Mouse (Mus musculus) left cerebral cortex, adult 8-10 months (tissue): Measurements from ENCODE around the gene Prickle2. TPM values are rescaled to one million over a fixed set of nuclear protein-coding genes. Genes with fewer than 3 reads are reported as not detected.
A peak's percentile ranks its signal among the peaks of the same experiment; 100 is the strongest.

Source experiments
- DNase-seq, 2 experiments: peaks; one replicate each; pipeline ENCODE4 v3.0.0; 2022; ENCODE audit warnings: low spot score in 2 of 2
- total RNA-seq, 4 experiments: library from RNA; stranded (reverse); gene quantifications; 2 replicates each; pipeline ENCODE4 v1.2.4; 2022

Prickle2 gene
- total RNA-seq, 4 experiments from 2014 or later: 130 to 157 (median 149) TPM

DNA sequence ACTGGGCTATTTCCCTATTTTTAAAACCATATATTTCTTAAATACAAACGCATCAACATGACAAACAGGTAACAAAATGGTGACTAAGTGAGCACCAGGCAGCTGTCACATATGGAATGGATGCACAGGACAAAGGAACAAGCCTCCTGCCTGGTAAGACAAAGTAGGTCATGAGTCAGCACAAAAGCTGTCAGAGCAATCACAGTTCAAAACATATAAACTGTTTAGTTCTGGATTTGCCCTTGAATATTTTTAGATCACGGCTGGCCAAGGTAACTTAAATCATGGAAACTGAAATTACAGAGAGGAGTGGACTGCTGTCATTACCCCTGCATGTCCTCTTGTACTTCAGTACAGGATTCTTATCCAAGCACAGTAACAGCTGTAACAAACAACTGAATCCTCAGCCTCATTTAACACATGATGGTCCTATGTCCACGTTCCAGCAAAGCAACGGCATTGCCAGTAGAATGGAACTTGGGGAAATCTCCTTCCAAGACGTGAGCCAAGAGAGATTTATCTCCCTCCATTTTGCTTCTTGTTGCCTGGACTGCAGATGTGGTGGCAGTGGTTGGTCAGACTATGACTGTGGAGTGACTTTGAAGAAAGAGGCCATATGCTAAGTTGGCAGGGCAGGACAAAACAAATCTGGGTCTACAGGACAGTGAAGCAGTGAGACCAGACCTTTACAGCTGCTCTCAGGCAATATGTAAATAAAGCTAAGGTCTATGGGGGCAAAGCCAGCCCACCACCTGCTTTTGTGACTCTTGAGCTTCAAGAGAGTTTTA is 185.7 kb downstream of the Prickle2 start:
- no peak for DNase-seq

DNA sequence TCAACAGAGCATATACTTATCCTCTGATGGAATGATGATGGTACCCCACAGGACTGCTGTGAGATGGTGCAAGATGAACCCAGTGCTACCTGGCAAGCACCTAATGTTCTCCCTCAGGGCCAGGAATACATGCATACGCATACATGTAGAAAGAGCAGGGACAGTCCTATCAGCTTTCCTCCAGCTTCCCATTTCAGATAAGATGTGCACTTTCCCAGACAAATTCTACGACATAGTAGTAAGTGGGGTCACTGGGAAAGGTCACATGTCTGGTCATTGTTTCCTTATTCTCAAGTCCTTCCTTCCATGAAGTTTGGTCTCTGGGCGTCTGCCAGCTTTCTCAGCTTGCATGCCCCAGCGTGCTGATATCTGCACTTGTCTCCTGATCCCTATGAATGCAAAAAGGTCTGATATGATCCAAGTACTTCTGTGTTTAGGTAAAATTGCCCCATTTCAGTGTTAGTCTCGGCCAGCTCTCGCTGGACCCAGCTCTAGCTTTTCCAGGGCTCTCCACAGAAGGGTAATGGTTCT is 187.5 kb downstream of the Prickle2 start:
- no peak for DNase-seq

DNA sequence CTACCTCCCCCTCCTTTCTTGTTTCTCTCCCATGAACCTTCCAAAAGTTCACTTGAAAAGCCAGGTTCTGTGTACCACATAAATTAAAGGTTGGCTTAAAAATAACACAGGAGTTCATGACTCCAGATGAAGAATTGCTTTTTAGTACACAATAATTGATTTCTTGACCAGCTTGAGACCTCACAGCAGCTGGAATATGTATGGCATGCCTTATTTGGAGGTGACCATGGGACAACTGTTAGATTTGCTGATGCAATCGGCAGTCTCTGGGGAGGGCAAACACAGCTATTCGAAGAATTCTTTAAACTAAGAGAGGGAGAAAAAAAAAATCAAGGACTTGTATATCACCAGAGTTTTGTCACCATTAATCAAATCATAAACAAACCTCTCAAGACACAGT is 189.0 kb downstream of the Prickle2 start:
- no peak for DNase-seq

DNA sequence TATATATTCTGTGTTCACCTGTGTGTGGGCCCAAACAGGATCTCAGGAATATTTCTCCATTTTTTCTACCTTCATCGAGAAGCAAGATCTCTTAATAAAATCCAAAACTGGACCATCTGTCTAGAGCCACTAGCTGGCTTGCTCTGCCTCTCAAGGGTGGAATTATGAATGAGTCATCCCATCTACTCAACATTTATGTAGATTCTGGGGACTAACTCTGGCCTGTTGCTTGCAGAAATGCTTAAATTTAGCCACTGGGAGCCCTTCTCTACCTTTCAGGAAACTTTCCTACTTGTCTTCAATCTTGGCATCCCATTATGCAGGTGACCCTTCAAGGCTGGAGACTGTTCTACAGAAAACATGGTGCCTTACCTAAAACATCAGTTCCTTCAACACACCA is 194.0 kb downstream of the Prickle2 start:
- no peak for DNase-seq

DNA sequence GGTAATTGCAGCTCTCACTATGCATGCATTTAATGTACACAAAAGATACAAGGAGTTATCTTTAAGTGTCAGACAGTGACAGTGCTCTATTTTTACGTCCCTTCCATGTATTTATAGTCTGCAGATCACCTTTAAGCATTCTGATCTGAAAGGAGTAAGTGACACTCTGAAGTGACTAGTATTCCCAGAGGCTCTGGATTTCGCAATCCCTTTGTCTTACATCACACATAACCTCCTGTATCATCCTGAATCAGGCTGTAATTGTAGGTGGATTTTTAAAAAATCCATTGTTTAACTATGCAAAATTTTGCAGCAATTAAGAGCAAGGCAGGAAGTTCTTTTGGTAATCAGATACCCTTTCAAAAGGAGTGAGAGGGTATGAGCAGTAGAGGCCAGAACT is 196.2 kb downstream of the Prickle2 start:
- no peak for DNase-seq

DNA sequence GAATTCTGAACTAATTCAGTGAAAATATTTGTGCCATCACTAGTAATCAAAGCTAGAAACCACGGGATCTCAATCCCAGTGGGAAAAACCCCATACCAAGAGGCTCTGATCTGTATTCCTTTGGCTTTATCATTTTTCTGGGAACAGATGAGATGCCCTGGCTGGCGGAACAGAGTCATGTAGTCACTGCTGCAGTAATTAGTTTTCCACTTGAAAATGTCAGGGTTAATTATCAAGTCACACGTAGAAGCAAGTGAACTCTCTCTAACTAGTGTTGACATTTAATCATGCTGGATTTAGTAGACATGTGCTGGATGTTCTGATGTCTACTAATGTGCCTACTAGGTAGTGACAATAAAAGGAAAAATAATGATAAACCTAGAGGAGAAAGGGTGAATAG is 199.7 kb downstream of the Prickle2 start:
- no peak for DNase-seq

DNA sequence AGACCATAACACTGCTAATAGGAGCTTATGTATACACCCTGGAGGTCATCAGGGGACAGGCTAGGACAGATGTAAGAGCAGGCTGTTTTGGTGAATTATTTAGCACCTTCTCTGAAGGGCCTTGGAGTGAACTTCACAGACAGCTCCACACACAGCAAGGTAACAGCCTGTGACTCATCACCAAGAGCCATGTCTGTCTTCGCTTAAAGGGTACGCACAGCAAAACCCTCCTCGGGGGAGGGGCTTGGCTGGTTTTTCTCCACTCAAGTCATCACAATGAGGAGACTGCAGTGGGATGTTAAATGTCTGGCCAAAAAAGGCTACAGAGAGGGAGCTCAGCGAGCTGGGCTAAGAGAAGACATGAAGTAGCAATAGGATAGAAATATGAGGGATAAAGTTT is 206.5 kb downstream of the Prickle2 start:
- peak in 1 of 2 experiments; percentile 45 for DNase-seq

DNA sequence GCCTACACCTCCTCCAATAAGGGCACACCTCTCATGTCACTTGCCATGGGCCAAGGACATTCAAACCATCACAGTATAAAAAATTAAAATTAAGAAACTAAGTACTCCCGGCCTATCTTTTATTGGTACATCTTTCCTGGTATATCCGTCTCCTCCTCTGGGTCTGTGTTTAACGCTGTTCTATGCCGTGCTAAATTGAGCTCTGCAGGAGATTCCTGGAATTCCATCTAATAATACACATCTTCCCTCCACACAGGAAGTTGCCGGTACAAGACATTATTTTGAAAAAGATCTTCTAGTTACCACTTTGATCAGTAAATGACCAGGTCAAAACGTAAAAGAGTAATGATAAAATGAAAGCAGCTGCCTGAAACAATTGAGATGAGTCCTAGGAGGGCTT is 207.4 kb downstream of the Prickle2 start:
- no peak for DNase-seq

DNA sequence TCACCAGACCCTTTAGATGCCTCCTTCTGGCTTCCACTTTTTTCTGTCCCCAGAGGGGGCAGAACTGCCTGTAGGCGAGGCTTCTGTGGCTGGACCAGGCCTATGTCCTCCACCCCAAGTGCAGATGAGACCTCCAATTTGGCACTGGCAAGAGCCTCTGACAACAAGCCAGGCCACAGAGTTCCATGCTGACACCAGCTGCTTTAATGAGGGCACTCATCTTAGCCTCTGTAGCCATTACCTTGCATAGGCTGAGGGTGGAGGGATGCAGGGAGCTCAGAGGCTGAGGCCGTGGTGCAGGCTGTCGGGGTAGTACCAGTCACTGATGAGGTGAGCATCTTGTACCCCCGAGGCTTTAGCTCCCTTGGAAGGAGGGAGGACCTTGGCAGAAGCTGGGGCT is 208.7 kb downstream of the Prickle2 start:
- no peak for DNase-seq

DNA sequence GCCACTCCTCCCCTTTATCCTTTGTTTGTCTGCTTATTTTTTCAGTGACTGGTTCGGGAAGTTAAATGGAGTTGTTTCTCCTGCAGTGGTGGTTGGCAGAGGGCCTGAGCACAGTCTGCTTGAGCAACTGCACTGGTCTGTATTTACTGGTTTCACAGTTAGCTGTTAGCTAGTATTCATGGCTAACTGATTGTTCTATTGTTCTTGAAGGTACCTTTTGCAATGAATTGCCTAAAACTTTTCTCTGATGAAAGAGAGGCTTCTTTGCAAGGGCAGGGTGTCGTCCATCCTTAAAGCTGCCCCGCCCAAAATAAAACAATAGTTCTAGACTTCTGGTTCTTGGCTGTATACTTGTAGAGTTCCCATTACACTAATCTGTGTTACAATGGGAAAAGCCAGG is 210.5 kb downstream of the Prickle2 start:
- no peak for DNase-seq

DNA sequence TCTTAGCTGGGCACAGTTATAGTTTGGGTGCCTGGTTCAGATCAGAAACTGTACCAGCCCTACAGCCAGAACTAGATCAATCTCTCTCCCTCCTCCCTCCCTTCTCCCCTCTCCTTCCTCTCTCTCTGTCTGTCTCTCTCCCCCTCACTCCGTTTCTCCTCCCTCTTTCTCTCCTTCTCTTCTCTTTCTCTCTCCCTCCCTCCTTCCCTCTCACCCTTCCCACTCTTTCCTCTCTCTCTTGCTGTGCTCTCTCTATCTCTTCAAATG is 224.3 kb downstream of the Prickle2 start:
- no peak for DNase-seq

DNA sequence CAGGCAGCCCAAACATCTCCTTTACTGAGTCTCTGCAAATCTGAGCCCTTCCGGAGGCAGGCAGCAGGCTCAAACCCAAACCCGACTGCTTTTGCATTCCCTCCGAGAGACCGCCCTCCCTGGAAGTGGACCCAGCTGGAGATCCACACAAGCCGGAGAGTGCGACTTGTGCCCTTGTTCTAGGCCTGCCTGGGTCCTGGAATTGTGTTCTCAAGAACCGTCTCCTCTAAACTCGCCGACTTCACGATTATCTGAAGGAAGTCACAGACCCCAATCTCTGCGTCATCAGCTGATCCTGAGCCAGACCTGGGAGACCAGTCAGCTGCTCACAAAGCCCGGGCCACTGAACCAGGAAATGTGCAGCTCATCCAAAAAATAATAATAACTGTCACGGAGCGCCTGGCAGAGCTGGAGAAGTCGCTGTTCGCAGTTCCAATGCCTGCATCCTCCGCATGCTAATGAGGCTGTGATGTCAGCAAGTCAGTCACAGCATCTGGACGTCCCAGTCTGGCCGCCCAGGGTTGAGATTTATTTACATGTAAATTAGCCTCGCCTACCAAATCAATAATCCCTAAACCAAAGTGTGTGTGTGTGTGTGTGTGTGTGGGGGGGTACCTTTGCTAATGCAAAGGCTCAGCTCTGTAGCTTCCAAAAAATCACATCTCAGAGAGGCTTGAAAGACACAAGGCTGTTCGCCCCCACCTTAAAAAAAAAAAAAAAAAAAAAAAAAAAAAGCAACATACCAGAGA is 224.8 kb downstream of the Prickle2 start:
- peak; percentile 66 to 79 for DNase-seq

DNA sequence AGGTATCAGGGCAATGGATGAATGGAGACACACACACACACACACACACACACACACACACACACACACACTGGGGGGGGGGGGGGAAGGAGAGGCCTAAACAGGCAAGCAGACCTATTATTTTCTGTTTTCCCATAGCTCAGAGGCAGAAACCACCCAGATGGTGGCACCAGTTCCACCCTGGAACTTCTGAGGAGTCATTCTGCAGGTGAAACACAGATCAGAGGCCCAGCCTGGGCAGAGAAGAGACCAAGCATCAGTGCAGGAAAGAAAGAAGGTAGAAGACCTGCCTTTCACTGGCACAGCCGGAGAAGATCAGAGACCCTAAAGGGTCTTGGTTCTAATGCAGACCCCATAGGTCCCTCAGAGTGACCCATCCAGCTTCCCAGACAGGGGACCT is 227.3 kb downstream of the Prickle2 start:
- no peak for DNase-seq

DNA sequence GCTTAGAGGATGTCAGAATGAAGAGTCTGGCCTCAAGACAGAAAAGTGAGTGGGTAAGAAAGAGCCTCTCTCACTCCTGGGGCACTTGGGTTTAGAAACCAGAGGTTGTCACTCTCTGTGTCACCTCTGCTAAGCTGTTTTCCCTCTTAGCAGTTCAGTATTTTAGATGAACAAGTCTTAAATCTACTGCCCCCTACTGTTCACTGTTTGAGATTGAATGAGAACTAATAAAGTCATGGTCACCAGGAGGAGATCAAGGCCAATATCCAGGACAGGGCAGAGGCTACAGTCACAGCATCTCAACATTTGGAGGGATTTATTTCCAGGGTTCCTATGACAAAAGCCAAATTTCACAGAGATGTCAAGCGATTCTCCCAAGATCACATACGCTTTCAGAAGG is 228.3 kb downstream of the Prickle2 start:
- no peak for DNase-seq

DNA sequence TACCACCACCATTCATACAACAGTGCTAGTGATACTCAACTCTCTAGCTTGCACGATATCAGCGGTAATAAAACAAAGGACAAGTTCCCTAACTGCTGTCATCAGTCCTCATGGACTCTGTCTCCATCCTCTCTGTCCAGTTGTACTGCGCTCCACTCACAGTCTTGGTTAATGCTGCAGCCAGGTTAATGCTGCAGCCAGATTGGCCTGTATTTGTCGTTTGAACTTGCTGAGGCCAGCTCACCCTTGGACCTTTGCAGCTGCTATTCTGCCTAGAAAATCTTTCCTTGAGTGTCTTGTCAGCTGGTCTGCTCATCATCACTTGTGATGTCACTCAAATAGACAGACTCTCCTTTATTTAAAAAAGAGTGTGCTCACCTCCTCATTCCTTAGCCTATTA is 236.5 kb downstream of the Prickle2 start:
- DNase-seq: no peak

DNA sequence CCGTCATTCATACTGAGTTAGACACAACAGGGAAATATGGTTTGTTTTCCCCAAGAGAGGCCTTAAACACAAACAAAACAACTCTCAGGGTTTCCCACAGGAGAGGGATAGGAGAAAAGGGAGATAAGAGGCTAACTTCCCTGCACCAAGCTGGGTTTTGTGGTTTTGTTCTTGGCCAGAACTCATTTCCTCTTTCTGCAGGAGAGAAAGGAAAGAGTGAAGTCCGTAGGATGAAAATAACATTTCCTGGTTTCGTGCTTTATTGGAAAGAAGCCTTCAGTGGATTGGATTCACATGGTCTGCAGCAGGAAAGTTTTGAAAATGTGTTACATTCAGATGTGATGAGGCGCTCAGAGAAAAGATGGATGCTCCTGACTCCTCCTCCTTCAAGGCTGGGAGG is 237.1 kb downstream of the Prickle2 start:
- no peak for DNase-seq

DNA sequence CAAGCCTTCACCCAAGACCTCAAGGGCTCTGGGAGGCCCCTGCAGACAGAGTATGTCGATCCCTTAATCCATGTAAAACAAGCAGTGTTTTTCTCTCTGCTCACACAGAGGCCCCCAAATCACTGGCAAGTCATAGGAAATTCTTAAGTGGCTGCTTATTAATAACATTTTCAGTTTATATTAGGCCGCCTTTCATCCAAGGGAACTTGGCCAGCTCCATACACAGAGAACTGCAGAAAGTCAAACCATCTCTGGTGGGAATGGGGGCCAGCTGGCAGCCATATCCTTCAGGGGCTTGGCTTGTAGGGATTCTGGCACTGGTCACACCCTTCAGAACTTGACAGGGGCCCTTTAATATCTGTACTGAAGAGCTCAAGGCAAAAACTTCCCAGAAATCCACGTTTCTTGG is 237.6 kb downstream of the Prickle2 start:
- no peak for DNase-seq

DNA sequence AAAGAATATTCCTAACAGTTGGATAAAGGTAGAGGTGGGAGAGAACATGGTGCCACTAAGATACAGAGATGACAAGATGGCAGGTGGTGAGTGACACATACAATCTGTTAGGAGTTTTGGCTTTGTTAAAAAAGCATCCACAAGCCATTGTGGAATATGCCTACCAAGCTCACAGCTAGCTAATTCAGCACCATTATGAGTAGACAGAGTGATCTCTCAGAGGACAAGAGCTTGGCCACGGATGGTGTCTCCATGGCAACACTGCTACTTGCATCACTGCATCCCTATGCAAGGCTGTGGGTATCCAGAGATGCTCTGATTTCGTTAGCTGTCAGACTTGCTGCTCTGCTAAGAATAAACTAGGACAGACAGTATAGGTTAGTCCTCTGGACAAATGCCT is 238.6 kb downstream of the Prickle2 start:
- peak in 1 of 2 experiments; percentile 70 for DNase-seq

DNA sequence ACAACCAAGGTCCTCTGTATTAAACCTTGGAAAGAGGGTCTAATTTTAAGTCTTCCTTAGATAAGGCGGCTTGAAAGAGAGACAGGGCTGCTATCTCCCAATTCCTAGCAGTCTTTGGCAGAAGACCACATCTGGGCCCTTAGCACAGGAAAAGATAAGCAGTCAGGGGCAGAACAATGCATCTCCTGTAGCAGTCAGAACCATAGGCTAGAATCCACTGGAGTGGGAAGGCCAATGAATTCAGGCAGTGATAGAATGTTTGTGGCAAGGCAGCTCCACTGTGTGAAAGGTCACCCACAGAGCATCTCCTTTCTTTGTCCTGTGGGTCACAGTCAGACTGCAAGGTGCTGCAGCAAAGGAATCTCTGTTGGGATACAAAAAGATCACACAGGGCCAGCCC is 240.3 kb downstream of the Prickle2 start:
- DNase-seq: no peak

DNA sequence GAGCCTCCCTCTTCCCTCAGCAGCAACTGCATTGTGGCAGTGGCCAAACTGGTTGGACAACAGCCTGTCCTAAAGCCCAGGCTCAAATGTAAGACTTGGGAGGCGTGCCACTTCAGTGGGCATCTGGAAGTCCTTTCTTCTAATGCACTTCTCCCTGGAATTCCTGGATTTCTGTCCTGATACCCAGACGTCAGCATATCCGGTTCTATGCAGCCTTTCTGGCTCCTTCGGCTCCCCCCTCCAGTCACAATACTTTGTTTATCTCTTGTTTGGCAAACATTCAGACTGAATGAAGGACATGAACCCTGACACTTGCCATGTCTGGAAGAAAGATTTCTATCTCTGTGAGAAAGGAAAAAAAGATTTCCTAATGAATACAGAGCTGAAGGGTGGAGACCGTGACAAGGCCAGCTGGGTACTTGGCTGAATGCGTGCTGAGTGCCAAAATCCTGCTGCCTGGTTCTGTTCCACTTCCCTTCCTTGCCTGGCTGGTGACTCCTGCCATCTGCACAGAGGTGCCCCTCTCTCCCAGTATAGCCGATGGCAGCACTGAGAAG is 241.1 kb downstream of the Prickle2 start:
- DNase-seq: no peak

DNA sequence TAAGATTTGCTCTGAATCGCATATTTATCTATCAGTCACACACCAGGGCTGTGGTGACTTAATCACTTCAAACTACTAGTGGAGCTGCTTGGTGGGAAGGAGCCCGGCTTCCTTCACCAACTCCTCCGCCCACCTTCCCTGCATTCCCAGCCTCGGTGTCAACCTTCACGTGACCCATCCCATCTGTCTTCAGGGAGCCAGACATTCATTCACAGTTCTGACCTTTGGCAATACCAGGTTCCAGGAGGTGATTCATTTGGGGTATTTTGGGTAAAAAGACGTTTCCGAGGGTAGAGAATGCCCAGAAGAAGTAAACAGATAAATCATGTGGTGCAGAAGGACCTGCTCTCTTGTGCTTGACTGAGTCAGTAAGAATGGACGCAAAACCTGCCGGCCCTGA is 242.2 kb downstream of the Prickle2 start:
- no peak for DNase-seq

DNA sequence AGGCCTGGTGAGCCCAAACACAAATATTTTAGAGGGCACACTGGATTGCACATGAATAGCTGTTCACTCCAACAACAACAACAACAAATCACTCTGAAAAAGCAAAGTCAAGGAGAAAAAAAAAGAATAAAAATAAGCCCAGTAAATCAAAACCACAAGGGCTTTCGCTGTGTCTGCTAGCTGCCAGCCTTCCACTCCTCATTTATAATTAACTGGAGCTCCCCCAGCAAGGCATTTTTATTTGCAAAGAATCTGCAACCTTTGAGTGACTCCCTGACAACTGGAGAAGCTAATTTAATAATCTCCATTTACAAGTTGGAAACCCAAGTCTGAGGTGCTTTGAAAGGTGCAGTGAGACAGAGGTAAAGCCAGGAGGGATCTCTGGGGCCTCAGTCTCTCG is 245.2 kb downstream of the Prickle2 start:
- DNase-seq: no peak

DNA sequence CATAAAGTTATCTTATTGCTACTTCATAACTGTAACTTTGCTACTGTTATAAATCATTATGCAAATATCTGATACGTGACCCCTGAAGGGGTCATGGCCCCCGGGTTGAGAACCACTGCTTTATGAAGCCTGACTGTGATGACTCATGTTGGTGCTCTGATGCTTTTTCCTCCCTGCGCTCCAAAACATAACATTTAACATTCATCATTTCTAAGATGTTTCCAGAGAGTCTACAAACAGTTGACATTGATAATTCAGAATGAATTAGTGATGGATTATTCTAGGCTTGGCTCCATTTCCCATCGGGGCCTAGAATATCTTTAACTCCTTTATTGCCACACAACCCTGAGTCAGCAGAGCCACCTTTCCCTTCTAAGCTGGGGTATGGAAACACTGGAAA is 247.9 kb downstream of the Prickle2 start:
- no peak for DNase-seq
